Mouse (Mus musculus): ENCODE measurements around the gene Map2.

The Map2 gene

DNA sequence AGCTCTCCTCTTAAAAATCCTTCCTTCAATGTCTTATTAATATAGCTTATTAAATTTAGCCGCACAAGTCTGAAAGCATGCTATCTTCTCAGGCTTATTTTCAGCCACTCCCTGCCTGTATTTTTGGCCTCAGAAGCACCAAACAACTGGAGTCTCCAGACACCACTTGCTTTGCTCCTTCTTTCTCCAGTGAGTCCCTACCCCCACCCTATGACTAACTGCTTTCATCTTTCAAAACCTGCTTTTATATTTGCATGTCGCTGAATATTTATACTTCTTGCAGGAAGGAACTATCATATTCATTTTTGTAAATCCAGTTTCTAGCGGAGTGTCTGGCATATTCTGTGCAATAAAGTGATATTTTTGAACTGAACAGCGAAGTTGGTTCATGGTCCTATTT is 21.6 kb downstream of the Map2 start:
- DNase-seq (ENCODE audit: low read depth, low spot score), result no peak

DNA sequence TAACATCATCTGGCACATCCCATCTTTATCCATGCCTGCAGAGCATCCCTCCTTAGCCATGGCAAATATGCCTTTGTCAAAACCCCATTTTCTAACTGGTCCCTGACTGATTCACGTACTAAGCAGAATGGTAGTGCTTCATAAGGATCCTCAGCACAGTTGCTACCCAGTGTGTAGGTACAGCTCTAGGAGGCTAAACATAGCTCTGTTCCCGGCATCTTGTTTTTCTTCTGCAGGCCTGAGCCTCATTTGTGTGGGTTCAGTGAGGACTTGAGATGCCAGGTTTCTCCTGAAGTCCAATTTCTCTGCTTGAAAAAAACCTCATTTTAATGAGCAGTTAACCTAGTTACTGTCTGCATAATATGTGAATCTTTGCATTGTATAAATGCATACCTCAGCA is 30.4 kb downstream of the Map2 start:
- DNase-seq (ENCODE audit: low read depth, low spot score), result no peak

DNA sequence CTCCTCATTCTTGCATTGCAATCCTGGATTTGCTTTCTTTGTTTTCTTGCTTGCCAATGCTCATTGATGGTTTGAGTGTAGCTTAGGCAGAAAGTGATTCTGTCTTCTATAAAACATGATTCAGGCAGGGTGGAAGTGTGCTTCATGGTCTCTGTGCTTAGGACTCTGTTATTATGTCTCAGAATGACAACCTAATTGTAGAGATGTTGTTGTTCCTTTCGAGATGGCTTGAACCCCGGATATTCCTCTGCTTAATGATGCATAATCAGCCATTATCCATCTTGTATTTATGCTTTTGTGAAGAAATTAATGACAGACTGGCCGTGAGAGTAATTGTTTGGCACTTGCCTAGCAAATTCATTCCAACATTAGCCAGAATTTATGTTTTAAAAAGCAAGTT is 31.8 kb downstream of the Map2 start:
- DNase-seq (ENCODE audit: low read depth, low spot score), result no peak

DNA sequence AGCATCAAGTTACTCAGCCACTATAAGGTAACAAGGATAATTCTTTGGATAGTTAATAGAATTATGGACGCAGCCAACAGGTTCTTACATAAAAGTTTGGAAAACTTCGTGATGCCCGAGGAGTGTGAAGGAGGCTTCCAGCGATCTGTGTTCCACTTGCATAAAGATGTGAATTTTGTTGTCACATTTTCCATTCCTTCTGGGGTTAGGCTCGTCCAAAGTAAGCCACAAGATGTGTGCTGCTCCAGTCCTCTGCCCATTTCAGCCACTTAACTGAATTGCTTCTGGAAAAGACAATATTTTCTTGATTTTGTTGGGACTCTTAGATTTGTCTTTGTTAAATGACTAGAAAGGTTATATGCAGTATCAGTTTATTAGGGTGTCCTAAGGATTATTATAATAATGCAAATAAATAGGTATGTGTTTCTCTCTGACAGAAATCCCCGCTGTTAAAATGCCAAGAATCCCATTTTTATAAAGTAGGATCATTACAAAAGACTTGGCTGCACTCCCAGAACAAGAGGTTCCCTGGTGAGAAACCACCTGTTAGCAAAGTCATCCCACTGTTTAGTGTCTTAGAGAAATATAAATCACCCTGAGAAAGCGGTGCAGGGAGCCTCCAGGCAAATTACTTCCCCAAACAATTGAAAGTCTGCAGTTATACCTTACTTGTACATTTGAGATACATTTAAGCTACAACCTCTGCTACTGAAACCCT is 36.2 kb downstream of the Map2 start:
- no peak for DNase-seq (ENCODE audit: low read depth, low spot score)

DNA sequence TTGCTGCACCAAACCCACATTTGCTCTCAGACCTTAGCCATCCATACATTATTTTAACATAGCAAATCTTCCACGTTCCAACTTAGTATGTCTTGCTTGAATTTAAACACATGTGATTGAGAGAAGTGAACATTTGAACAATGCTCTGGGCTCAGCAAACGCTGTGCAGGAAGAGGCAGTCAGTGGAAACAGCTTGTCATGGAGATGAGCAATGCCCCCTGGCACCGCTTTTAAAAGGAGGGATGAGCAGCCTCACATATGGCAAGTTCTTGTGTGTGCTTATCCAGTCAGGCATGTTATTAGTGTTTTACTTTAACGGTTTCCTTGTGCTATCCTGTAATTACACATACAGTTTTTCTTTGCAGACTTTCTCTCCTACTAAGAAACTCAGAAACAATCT is 46.4 kb downstream of the Map2 start:
- DNase-seq (ENCODE audit: low read depth, low spot score), result no peak

DNA sequence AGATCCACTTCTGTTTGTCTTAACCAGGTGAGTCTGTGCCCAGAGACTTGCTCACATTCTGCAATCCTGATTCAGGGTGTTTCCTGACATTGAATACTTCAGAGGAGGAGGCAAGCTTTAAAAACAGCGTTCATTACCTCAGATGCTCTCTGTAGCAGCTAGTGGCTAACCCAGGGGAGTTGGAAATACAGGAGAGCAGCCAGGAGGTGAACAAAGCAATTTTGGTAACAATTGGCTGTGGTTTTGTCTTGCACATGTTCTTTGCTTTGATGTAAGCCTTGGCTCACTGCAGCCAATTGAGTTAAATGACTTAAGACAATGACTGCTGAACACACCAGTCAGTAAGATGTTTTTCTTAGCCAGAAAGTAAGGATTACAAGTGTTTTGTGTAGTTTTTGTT is 48.3 kb downstream of the Map2 start:
- DNase-seq (ENCODE audit: low read depth, low spot score), result no peak

DNA sequence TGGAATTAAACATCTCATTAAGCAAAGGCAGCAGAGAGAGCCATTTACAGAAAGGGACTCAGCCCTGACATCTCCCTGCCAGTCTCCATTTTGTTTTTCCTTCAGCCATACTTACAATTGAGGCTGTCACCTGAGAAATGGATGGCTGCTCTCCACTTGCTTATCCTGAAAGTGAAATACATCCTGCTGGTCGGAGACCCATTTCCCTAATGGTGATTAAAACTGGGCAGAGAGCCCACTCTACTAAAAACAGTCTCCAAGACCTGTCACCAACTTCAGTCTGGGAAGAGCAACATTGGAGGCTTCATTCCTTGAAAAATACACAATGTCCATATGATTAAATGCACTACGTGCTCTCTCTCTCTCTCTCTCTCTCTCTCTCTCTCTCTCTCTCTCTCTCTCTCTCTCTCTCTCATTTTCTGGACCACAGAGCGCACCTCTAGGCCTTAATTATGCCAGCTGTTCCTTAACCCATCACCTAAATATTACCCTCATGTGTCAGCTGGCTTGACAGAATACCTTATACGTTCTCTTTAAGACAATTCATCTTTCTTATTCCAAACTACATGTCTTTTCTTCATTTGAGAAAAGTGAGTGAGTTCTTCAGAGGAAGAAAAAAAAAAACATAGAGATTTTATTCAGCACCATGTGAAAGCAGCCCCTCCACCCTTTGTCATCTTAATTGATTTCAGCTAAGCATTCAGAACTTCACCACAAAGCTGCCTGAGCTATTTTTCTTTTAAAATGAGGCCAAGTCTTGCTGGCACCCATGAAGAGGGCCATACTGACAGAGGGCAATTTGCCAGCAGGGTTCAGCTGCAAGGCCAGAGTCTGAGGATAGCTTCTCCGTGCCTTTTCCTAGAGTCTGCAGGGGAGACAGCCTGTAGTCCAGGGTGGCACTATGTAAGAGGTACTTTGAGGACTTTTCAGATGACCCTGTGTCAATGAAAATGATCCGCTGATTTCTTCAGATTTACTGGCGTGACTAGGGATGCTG is 51.6 kb downstream of the Map2 start:
- DNase-seq (ENCODE audit: low read depth, low spot score), result no peak

DNA sequence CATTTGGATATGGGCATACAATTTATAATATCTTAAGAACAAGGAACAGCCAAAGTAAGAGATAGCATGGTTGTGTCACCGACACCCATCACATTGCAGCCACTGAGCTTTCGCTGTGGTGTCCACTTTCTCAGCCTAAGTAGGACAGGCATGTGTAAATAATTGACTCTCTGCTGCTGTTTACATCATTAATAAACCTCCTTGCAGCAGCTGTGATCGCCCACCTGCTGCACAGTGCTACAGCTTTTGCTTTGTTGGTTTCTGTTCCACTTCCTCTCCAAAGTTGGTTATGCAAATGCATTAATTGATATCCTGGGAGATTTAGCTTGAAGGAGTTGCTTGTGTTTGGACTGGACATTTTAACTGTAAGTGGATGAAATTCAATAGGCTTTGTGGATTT is 53.1 kb downstream of the Map2 start:
- DNase-seq (ENCODE audit: low read depth, low spot score), result no peak

DNA sequence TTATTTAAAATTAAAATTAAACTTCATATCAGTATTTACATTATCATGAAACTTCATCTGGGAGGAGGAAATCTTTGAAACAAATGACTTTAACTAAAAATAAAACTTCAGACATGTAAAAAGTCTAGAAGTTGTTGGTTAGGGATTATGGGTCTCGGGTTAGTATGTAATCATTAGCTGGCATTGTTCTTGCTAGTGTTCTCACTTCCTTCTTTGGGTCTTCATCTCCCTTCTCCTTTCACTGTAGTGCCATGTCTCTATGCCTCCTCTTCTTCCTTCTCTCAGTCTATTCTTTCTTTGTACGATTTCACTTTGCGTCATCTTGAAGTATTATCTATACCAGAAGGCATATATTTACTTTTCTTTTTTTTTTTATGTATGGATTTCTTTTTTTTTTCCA is 55.3 kb downstream of the Map2 start:
- DNase-seq (ENCODE audit: low read depth, low spot score), result no peak

DNA sequence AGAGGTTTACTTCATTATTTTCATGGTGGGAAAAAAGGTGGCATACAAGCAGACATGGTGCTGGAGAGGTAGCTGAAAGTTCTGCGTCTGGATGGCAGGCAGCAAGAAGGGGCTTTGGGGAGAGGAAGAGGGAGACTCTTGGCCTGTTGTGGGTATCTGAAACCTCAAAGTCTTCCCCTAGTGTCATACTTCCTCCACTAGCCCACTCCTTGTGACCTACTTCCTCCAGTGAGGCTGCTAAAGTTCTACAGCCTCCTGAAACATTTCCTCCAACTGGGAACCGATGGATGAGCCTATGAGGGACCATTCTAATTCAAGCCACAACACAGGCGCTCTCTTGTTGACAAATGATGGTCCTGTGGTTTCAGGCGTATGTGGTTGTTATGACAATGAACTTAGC is 56.9 kb downstream of the Map2 start:
- no peak for DNase-seq (ENCODE audit: low read depth, low spot score)

DNA sequence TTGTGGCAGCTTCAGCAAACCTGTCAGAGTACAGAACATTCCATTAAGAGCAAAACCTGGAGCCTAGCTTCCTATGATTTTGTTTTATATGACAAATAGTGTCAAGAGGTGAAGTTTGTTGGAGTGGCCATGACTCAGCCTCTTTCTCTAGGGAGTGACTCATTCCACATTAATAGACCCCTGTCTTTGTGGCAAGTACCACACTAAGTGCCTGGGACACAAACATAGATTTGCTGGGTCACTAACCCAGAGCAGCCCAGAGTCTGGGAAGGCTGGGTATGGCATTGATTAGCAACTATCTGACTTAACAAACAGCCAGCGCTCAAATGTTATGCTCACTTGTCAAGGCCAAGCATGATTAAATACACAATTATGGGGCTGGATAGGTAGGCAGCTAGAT is 69.8 kb downstream of the Map2 start:
- DNase-seq (ENCODE audit: low read depth, low spot score), result no peak

DNA sequence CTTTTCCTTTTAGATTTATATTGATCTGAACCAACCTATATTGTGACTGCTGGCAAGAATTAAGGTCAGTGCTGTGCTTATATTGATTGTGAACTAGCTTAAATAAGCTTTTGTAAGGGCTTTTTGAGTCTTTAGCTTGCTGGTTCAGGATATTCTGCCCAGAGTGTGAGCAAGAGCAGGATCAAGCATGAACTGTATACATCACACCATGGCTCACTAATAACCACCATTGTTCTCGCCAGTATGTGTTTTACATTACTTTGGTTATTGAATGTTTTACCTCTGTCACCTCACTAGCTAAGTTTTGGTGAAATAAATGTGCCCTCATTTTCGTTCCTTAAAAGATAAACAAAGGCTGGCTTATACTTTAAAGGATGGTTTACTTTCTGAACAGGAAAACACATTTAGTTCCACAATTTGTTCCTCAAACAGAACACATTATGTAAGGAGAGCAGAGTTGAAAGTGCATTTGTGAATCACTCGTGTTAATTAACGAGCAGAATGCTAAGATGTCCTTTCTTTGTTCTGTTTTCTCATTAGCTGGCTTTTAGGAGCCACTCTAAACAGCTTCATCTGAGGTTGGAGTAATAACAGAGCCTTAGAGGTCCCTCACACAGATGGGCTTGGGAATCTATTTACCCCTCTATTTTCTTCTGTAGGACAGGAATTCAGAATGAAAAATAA is 76.7 kb downstream of the Map2 start:
- DNase-seq (ENCODE audit: low read depth, low spot score), result no peak

DNA sequence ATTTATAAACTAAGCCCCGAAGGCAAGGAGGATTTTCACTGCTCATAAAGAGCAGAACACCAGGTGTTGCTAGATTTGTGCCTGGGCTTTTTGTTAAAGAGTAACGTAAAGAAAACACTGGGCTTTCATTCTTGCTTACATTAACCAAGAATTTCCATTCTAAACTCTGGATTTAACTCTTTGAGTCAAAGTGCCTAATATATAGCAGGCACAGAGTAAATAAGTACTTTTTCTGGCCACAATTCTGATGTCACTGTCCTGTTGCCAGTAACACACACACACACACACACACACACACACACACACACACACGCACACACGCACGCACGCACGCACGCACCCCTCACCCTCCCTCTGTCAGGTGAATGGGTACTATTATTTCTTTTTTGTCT is 77.3 kb downstream of the Map2 start:
- DNase-seq (ENCODE audit: low read depth, low spot score), result no peak

DNA sequence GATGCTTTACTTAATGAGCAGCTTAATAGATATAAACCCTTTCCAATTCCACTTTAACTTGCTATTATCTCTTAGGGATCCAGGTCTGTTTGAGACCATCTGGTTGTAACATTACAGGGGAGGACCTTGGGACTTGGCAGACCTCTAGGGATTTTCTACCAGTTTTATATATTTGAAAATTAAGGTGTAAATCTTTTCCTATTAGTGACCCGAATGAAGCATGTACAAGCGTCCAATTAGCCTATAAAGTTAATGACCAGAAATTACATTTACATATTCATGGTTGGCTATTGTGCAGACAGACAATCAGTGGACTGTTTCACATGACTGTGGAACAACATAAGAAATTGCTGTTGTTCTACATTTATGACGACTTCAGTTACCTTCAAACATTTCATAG is 88.1 kb downstream of the Map2 start:
- no peak for DNase-seq (ENCODE audit: low read depth, low spot score)

DNA sequence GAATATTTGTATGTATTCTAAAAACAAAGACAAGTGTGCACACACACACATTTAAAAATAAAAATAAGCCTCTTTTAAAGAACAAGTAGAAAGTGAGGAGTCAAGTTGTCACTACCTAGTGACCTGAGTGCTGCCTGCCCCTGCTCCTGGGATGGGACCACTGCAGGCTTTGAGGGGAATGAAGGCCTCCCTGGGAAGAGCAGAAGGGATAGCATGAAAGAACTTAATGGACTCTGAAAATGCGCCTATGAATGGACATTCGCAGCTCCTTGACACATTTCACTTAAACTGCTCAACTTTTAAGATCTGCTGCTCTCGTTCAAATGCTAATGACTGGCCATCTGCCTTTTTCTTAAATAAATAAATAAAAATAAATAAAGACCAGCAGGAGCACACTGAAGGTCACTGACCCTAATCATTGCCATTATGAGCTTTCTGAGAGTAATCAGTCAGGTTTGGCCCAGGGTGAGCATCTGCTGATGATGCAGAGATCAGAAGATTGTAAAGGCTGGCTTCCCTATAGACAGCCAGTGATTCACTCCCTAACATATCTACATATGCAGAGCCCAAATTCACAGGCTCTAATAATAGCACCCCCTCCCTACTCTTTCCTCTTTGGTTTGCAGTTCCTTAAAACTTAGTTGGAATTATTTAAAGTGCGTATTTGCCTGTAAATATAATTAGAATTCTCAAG is 91.3 kb downstream of the Map2 start:
- no peak for DNase-seq (ENCODE audit: low read depth, low spot score)

DNA sequence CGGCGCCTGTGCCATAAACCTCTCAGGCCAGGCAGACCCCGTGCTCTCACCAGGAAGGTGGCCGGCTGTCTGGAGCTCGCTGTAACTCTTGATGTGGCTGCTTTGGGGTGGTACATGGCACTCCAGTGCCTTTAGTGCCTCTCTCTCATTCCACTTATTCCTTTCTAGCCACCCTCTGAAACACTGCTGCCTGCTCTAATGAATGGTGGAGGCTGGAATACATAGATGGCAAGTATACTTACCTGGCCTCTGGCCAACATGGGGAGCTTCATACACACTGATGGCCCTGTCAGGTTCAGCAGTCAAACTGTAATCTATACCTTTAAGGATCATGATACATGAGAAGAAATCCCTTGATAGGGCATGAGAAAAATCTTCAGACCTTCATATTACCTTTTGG is 102.6 kb downstream of the Map2 start:
- DNase-seq (ENCODE audit: low read depth, low spot score), result no peak

DNA sequence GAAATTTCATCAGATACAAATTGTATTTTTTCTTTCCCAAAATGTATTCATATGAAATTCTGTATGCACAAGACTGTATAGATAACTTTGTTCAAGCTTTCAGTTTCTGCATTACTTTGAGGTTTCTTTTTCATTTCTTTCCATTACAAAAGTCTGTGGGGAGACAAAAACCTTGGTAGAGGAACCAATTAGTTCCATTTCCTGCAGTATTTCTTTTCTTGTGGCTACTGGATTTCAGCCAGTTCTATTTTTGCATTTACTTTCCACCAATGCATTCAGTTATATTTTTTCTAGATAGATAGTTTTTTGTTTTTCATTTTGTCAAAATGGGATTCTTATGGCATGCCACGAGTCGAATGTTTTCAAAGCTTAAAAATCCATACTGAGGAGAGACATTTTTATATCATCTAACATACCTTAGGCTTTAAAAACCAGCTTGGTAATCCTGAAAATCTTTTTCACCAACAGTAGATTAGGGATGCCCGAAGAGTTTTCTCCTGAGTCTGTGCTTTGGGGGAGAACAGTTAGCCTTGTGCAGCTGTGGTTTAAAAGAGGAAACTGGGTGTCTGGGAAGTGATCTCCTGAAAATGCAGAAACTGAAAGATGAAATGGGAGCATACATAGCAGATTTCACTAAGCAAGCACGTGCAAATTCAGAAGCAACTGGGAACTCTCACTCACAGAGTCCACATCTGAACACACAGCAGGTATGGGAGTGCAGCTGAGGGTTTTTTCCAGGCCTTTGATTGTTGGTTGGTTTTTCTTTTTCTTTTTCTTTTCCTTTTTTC is 104.3 kb downstream of the Map2 start:
- peak; percentile 76 for DNase-seq (ENCODE audit: low read depth, low spot score)

DNA sequence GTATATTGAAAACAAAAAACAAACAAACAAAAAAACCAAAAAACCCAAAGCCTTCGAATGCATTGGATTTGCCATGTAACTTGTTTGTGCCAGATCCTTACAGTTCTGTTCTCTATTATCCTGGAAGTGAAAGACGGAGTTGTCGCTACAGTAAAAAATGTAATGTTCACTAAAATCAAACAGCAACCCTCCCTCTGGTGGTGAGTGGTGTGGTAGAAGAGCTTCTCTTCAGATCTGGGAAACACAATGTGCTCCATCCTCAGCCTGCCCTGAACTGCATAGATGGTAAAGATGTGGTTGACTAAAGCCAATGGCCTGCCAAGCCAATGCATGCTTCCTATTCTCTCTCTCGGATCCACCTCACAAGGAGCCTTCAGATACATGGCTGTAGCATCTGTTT is 105.1 kb downstream of the Map2 start:
- no peak for DNase-seq (ENCODE audit: low read depth, low spot score)

DNA sequence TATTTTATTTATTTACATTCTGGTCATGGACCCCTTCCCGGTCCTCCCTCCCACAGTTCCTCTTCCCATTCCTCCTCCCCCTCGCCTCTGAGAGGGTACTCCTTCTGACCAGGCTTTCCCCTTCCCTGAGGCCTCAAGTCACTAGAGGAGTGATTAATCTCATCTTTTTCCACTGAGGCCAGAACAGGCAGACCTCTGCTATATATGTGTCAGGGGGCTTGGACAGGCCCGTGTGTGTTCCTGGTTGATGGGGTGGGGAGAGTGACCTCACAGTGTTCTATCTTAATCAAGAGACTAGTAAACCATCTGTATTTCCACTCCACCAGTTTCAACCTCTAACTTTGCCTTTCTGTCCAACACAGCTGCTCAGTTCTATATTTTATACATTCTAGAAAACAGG is 107.4 kb downstream of the Map2 start:
- no peak for DNase-seq (ENCODE audit: low read depth, low spot score)

DNA sequence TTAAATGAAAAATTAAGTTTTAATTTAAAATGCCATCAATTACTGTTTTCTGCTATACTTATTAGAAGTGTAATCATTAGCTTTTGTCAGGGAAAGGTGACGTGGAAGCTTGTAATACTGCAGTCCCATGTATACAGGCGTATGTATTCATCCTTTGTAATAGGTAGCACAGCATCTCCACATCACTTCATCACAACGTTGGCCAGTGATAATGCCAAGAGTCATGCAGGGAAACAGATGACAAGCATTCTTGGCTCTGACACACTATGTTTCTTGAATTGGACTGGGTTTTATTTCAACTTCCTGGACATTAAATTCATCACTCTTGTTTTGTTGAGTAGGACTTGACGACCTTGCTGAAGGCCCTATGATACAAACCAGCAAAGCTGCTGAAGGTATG is 113.9 kb downstream of the Map2 start:
- DNase-seq (ENCODE audit: low read depth, low spot score), result no peak
